Mouse (Mus musculus): ENCODE results near the gene Metrn. TPM values are rescaled to one million over a fixed set of nuclear protein-coding genes. Genes with fewer than 3 reads are reported as not detected.

Metrn gene
- total and polyA plus RNA-seq, 3 experiments, result 16.9 to 50.1 (median 23.7) TPM

GRCm38 (mm10) chr17:25831451-25832281, 34.7 kb upstream of the Metrn start:
- dilution Hi-C loops (cut with MboI; ENCODE audit: extremely low pct_ligation_motif_present, extremely low pct_unique_long_range_greater_than_20kb, low sequenced_read_pairs), result no loop called here
- Histone ChIP-seq H3K4me2 (ENCODE audit: insufficient read depth, low read depth, poor library complexity, severe bottlenecking) (peak overlapping the region; percentile 85), H3K79me2 (replicated peaks; ENCODE audit: control insufficient read depth, extremely low read depth, insufficient read depth, poor library complexity, severe bottlenecking) (peaks cover 14% of the 10 kb centered on the region), H3K4me3 (replicated peaks in 1 of 3; ENCODE audit: low read depth in 2 of 3, low read length in 2 of 3, poor library complexity in 1 of 3) (peak overlapping the region; percentile 71 to 81 (median 80)), H3K4me1 (ENCODE audit: control insufficient read depth in 1 of 2, insufficient read depth in 2 of 2) (peaks cover 23 to 48% of the 10 kb centered on the region in 2 experiments), H3K27ac (ENCODE audit: insufficient read depth, low read depth) (no peak overlapping the region), H3K9me3 (replicated peaks; ENCODE audit: low read length) (no peaks in the 10 kb centered on the region), H3K36me3 (replicated peaks in 1 of 2; ENCODE audit: control insufficient read depth in 1 of 2, insufficient read depth in 1 of 2, low read length in 1 of 2) (peaks cover 56 to 77% of the 10 kb centered on the region in 2 experiments), H3K27me3 (replicated peaks) (no peaks in the 10 kb centered on the region), H3K9ac (ENCODE audit: insufficient read depth, low read depth) (peak overlapping the region; percentile 90)
- TF ChIP-seq SMC3 (IDR thresholded peaks at IDR 0.05; ENCODE audit: low read depth, low read length) (no peak), CHD2 (IDR thresholded peaks at IDR 0.05; ENCODE audit: low read length) (no peak), RAD21 (IDR thresholded peaks at IDR 0.05; ENCODE audit: low read depth, low read length) (no peak), MEF2A (IDR thresholded peaks at IDR 0.05; ENCODE audit: borderline replicate concordance, low read depth, low read length) (no peak), SIN3A (IDR thresholded peaks at IDR 0.05; ENCODE audit: low read length) (no peak), ELF1 (IDR thresholded peaks at IDR 0.05; ENCODE audit: low read depth, low read length) (no peak), ZMIZ1 (IDR thresholded peaks at IDR 0.05; ENCODE audit: low read depth, low read length) (no peak), GABPA (IDR thresholded peaks at IDR 0.05; ENCODE audit: insufficient replicate concordance, low read depth, low read length) (no peak), EP300 (IDR thresholded peaks at IDR 0.05; ENCODE audit: low read length) (no peak), UBTF (IDR thresholded peaks at IDR 0.05; ENCODE audit: low read depth, low read length) (no peak), TCF12 (IDR thresholded peaks at IDR 0.05; ENCODE audit: low read depth, low read length) (no peak), CHD1 (IDR thresholded peaks at IDR 0.05; ENCODE audit: low read depth, low read length) (no peak), ZNF384 (IDR thresholded peaks at IDR 0.05; ENCODE audit: low read depth, low read length) (no peak), JUN (IDR thresholded peaks at IDR 0.05; ENCODE audit: insufficient read depth, low read depth, low read length) (no peak)
- in situ Hi-C loops (cut with MboI; ENCODE audit: low pct_ligation_motif_present, low pct_unique_long_range_greater_than_20kb, low sequenced_read_pairs), result no loop called here
- DNase-seq (ENCODE audit: extremely low read depth), result no peak

GRCm38 (mm10) chr17:25830806-25831431, 34.0 kb upstream of the Metrn start:
- dilution Hi-C loops (cut with MboI; ENCODE audit: extremely low pct_ligation_motif_present, extremely low pct_unique_long_range_greater_than_20kb, low sequenced_read_pairs), result no loop called here
- H3K4me3 ChIP-seq (replicated peaks in 1 of 3; ENCODE audit: low read depth in 2 of 3, low read length in 2 of 3, poor library complexity in 1 of 3), result peak overlapping the region in 1 of 3 experiments; percentile 13

More at GRCm38 (mm10) chr17:25830806-25831431, 34.0 kb upstream of the Metrn start:
- H3K79me2 ChIP-seq (replicated peaks; ENCODE audit: control insufficient read depth, extremely low read depth, insufficient read depth, poor library complexity, severe bottlenecking), result peaks cover 14% of the 10 kb centered on the region
- H3K4me2 ChIP-seq (ENCODE audit: insufficient read depth, low read depth, poor library complexity, severe bottlenecking), result no peak overlapping the region
- H3K27ac ChIP-seq (ENCODE audit: insufficient read depth, low read depth), result no peak overlapping the region
- H3K36me3 ChIP-seq (replicated peaks in 1 of 2; ENCODE audit: control insufficient read depth in 1 of 2, insufficient read depth in 1 of 2, low read length in 1 of 2), result peaks cover 56 to 77% of the 10 kb centered on the region in 2 experiments
- DNase-seq (ENCODE audit: extremely low read depth), result no peak
- in situ Hi-C loops (cut with MboI; ENCODE audit: low pct_ligation_motif_present, low pct_unique_long_range_greater_than_20kb, low sequenced_read_pairs), result no loop called here
- no peak overlapping the region; the same call in 1 of the 2 replicates for H3K9ac ChIP-seq (ENCODE audit: insufficient read depth, low read depth)
- H3K4me1 ChIP-seq (ENCODE audit: control insufficient read depth in 1 of 2, insufficient read depth in 2 of 2), result peaks cover 23 to 54% of the 10 kb centered on the region in 2 experiments
- H3K9me3 ChIP-seq (replicated peaks; ENCODE audit: low read length), result no peaks in the 10 kb centered on the region
- TF ChIP-seq EP300 (IDR thresholded peaks at IDR 0.05; ENCODE audit: low read length) (no peak), MAX (IDR thresholded peaks at IDR 0.05; ENCODE audit: low read length) (no peak), SMC3 (IDR thresholded peaks at IDR 0.05; ENCODE audit: low read depth, low read length) (no peak), TCF12 (IDR thresholded peaks at IDR 0.05; ENCODE audit: low read depth, low read length) (no peak), ZMIZ1 (IDR thresholded peaks at IDR 0.05; ENCODE audit: low read depth, low read length) (no peak), BHLHE40 (IDR thresholded peaks at IDR 0.05; ENCODE audit: low read depth, low read length) (no peak), MEF2A (IDR thresholded peaks at IDR 0.05; ENCODE audit: borderline replicate concordance, low read depth, low read length) (no peak), MAFK (IDR thresholded peaks at IDR 0.05; ENCODE audit: insufficient replicate concordance, low read length) (no peak), ZC3H11A (IDR thresholded peaks at IDR 0.05; ENCODE audit: low read depth, low read length) (no peak), JUN (IDR thresholded peaks at IDR 0.05; ENCODE audit: insufficient read depth, low read depth, low read length) (no peak), CTCF (conservative IDR thresholded peaks at IDR 0.05 in 1 of 2, IDR thresholded peaks at IDR 0.05 in 1 of 2; ENCODE audit: low read depth in 2 of 2, low read length in 2 of 2) (no peak), SIN3A (IDR thresholded peaks at IDR 0.05; ENCODE audit: low read length) (no peak), CHD1 (IDR thresholded peaks at IDR 0.05; ENCODE audit: low read depth, low read length) (no peak), ETS1 (conservative IDR thresholded peaks at IDR 0.05; ENCODE audit: low read depth, low read length) (no peak)
- no peaks in the 10 kb centered on the region for H3K27me3 ChIP-seq (replicated peaks)
